Mouse (Mus musculus) thymus, postnatal 25 days (tissue): ENCODE data around the gene Pla2g4a.

Experiments used
- DNase-seq: peaks from one replicate; pipeline ENCODE4 v3.0.0; 2022

Pla2g4a gene

DNA sequence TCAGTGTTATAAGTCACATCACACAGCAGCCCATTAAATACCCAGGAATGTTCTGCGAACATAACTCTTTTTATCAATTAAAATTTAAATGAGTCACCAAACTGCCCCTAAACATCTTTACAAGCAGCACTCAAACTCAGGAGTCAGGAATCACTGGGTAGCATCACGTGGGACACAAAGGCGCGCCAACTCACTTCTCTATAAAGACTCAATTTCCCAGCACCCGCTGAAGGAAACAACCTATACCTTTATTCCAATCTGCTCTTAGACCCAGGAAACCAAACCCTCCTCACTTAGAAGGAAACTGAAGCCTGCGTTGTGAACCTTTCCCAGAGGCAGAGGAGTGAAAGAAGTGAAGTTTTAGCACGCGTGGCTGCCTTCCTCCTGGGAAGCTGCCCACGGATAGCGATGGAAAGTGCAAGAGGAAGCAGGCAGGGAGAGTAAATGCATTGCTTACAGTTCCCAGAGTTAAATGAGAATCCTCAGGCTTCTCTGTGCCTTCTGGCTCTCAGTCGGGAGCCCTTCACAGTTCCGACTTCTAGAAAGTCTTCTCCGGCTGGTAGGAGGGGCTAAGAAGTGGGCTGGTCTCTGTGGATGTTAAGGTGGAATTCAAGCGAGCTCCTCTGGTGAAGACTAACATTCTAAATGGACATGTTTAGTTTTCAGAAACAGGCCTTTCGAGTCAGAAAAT, at the start of gene Pla2g4a:
Gene Pla2g4a, minus strand, starts transcription at position 557 of the 691 bp plus-strand sequence.
- peak; percentile 38 for DNase-seq

DNA sequence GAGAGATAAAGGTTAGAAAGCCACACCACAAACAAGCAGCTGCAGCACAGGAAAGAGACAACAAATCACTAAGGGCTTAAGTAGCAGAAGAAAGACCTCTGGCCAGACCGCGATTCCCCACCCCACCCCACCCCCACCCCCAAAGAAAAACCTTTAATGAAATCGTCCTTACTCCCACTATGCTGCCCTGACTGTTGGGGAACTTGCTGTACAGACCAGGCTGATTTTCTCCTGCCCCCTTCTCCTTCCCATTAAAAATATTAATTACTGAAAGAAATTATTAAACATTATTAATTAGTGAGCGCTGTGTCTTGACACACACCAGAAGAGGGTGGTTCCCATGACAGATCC, 49.5 kb upstream of the Pla2g4a start:
- no peak for DNase-seq

DNA sequence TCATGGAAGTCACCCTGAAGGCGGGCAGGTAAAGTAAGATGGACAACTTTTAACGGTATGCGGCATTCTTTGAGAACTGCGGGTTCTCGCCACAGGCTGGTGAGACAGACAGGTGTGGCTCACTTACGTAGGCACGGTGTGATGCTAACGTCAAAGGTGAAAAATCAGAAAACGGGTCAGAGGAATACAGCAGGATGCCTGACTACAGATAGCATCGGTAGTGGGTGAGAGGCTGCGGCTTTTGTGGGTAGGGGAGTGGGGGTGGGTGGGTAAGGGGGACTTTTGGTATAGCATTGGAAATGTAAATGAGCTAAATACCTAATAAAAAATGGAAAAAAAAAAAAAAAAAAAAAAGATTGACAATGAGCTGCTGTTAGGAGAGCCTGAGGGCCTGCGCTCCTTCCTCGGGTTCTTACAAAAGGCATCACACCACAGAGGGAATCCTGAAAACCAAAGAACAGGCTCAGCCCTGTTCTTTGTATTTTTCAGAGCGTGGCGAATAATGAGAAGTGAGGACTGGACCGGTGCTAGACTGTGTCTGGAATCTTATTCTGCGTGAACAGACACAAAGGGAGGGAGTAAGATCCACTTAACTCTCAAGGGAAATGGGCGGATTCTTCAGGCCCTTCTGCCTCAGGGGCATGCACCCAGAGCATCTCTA, 49.0 kb upstream of the Pla2g4a start:
- no peak for DNase-seq

DNA sequence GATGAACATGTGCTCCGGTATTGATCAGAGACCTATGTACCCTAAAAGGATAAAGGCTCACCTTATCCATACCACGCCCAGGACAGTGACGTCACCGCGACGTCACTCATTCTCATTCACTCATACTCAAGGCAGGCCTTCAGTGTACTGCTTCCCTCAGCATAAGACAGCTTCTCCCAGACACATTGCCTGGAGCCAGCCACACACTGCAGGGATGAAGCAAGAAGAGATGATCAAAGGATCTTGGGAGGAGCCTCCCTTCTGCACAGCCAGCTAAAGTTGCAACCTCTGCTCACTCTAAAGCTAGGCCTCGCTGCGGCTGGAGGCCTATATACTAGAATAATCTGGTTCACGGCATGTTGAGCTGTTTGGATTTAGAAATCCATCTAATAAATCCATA, 48.0 kb upstream of the Pla2g4a start:
- no peak for DNase-seq

- DNase-seq: no peak
Measured at GRCm38 (mm10) chr1:149975626-149976025, 14.5 kb upstream of the Pla2g4a start.

DNA sequence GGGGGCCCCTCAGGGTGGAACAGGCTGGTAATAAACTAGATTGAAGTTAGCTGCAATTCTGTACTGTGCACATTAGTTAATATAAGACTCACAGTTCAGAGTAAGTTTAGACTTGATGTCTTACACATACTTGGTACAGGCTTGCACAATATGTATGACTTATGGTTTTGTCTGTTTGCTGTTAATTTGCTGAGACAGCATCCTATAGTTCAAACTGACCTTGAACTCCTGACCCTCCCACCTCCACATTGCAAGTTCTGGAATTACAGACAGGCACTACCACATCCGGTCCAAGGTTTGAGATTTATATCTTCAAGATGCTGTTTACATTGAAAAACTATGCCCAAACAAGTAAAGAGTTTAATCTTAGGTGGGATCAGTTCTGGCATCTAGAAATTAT, 4.7 kb upstream of the Pla2g4a start:
- DNase-seq: no peak

DNA sequence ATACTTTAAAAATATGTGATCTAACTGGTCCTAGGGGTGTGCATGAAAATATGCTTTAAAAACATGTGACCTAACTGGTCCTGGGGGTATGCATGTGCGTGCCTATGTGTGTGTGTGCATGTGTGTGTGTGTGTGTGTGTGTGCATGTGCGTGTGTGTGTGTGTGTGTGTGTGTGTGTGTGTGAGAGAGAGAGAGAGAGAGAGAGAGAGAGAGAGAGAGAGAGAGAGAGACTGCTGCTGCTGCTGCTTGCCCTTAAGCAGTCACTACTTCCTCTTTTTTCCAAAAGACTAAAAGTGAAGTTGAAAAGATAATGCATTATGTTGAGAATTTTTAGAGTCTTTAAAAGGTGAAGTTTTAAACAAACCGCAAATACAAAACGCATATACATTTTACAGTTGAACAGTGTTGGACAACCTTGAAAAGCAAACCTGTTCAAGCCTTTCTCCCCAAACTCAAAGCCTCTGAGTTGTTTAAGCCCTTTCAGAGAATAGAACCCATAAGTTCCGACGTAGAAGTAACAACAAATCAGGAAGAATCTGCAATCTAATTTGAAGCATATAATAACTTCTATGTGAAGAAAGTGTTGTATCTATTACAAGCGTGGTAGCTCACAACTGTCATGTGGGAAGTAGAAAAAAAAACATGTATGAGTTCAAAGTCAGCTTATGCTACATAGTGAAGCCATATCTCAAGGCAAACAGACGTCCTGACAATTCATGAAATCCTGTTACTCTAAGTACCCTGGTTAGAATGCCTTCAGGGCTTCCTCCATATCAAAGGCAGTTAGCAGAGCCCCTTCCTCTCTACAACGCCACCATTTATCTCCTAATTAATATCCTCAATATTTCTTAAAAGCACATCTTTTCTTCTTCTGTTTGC, 574 bp upstream of the Pla2g4a start:
- no peak for DNase-seq

DNA sequence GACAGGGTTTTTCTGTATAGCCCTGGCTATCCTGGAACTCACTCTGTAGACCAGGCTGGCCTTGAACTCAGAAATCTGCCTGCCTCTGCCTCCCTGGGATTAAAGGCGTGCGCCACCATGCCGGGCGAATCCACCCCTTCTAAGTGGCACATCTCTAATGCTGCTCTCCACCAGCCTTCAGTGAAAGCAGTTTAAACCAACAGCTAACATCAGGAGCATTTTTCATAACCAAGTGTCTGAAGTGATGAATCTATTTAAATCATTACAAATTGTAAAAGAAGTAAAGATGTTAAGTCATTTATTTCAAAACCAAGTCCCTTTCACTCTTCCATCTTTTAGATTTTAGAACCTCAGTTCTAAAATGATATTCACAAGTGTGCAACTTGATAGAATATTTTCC, 839 bp downstream of the Pla2g4a start:
- DNase-seq: no peak

GRCm38 (mm10) chr1:149959069-149959468, 2.0 kb downstream of the Pla2g4a start:
- no peak for DNase-seq

DNA sequence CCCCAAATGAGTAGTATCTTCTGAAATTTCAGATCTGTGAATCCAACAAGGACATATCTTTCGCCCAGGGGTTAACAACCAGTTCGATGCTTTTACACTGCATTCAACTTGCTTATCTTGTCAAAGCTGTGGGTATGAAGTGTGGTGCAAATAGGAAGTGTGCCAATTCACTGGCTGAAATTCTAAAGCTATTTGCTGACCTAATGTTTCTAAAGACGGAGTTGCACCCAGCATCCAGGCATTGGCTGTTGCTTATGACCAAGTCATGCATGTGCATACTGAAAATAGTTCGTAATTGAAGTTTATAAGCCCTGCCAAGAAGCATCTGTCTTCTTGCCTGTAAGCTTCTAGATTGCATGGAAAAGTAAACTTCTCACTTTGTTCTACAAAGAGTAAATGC, 5.6 kb downstream of the Pla2g4a start:
- DNase-seq: no peak

DNA sequence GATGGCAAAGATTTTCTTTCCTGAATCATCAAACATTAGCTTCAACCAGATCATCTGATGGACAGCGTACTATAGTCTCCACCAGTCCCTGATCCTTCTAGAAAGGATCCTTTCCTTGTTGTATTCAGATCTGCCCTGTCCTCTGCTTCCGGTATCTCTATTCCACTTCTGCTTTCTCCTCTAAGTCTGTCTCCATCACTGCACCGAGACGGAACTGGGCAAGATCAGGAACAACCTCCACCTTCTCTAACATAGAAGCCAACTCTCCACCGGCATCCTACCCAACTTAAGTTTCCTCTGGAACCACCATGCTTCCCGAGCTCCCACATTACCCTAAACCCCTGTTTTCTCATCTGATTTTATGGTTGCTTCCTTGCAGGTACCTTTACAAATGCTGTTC, 7.1 kb downstream of the Pla2g4a start:
- no peak for DNase-seq

DNA sequence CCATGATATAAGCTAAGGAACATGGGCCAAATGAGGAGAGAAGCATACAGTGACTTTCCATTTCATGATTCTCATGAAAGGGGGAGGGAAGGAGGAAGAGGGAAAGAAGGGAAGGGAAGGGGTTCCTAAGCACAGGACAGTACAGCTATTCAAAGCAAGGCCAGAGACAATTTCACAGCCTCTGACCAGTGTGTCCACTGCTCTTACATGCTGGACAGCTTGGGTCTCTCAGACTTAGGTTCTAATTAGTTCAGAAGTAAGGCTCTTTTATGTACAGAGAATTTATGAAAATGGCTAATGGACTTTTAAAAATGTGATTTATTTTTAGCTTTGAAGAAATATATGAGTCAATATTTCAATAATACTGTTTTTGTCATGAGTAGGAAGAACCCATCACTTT, 9.0 kb downstream of the Pla2g4a start:
- DNase-seq: no peak

- no peak for DNase-seq
Measured at GRCm38 (mm10) chr1:149950656-149951055, 10.4 kb downstream of the Pla2g4a start.

DNA sequence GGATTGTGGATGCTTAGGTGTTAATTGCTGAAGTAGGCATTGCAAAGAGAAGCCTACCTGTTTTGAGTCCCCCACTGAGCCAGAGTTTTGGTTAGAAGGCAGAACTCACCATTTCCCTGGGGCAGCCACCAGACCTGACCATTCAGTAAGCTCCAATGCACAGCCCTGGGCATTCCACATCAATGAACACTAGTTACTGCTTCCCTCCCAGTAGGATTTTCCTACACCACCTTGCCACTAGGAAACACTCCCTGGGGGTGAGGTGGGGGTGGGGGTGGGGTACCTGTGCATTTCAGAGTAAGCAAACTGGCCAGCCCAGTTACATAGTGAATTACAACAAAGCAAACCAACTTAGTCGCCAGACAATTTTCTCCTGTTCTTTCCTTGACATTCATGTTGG, 10.8 kb downstream of the Pla2g4a start:
- DNase-seq: no peak

GRCm38 (mm10) chr1:149949334-149949733, 11.8 kb downstream of the Pla2g4a start:
- no peak for DNase-seq

- DNase-seq: no peak
Measured at GRCm38 (mm10) chr1:149948066-149948825, 12.8 kb downstream of the Pla2g4a start.

GRCm38 (mm10) chr1:149946993-149947392, 14.1 kb downstream of the Pla2g4a start:
- DNase-seq: no peak

DNA sequence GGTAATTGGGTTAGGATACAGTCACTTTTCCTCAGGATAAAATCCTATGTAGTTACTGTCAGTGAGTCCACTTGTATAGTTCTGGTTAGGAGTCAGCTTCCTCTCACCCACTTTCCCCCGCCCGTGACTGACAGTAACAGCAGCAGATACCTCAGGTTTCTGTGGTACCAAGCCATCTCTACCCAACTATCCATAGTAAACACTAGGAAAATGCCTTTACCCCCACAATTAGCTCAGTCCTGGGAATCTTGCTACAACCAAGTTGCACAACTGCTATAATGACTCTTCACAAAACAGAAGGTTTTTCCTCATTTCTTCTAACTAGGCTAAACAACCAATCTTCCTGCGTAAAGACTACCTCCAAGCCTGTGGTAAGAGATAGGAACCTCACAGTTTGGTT, 14.7 kb downstream of the Pla2g4a start:
- DNase-seq: no peak

- DNase-seq: no peak
Measured at GRCm38 (mm10) chr1:149943611-149944010, 17.5 kb downstream of the Pla2g4a start.

- no peak for DNase-seq
Measured at GRCm38 (mm10) chr1:149940301-149940700, 20.8 kb downstream of the Pla2g4a start.

- no peak for DNase-seq
Measured at GRCm38 (mm10) chr1:149939261-149940032, 21.6 kb downstream of the Pla2g4a start.

DNA sequence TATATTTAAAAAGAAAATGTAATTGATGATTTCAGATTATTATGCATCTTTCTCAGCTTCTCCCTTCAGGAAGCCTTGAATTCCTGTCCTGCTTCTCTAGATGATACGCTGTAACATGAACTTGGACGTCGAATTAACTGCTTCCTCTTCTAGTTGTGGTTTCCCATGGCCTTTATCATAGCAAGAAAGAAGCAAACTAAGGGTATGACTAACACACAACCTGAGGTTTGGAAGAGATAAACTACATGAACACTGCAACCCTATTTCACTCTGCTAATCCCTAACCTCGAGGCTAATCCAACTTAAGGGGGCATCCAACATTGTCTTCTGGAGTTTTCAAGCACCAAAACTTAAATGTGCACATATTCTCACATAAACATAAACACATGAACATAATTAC, 23.3 kb downstream of the Pla2g4a start:
- no peak for DNase-seq
